Comparison of ENCODE assay signal across 9 mouse cellular contexts in the genomic region with DNA sequence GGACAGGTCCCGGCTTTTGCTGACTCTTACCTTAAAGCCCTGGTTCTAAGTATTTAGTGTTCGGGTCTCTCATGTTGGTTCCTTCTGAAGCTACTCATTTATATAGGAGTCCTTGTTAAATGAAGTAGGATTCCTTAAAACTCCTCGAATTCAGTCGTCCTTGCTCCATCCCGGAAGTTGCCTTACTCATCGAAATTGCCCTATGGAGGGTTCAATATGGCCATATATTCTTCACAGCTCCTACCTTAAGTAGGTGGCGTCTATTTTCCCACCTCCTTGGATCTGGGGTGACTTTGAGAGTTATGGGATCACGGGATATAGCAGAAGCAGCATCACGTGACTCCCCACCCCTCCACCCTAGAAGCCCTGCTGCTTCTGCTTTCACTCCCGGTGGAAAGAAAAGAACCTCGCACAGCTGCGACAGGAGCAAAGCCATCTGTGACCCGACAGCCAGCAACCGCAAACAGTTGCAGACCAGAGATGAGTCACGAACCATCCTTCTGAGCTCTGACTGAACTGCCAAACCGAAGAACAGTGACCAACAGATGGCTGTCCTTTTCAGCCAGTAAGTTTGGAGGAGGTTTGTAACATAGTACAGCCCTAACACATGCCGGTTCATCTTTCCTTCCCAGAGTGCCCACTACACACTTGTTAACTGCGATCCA. TPM values are rescaled to one million over a fixed set of nuclear protein-coding genes. Genes with fewer than 3 reads are reported as not detected.
DNase-seq lines count a peak whose midpoint lies in the region; ATAC-seq lines count a peak whose summit lies in the region.
"Had no signal": no experiment of that assay in that cellular context is flagged by ENCODE, and none has a peak within 500 bp of the region (broad histone marks: within the 10 kb centered on the region; RNA-seq: fewer than 3 reads in every experiment).

No protein-coding gene starts in this region.

- DNase-seq in 416B (ENCODE audit: low read depth), result peak; percentile 97
- peak; percentile 79 for DNase-seq in Muller cell, postnatal 12 days (ENCODE audit: inconsistent ontology term)
- peak; percentile 23 to 32 for DNase-seq in frontal cortex, postnatal 25 days (ENCODE audit: low spot score in 2 of 2)
- DNase-seq in layer of hippocampus, postnatal 14 days (ENCODE audit: low spot score in 2 of 2), result peak; percentile 40 to 63
- DNase-seq in lung, postnatal 10 days, result peak; percentile 84
- peak; percentile 60 for DNase-seq in right cerebral cortex, adult 2 months (ENCODE audit: low spot score in 2 of 2)

- H3K27ac ChIP-seq in hindbrain, embryonic 12.5 days, result no peak overlapping the region

- H3K9me3 ChIP-seq in hindbrain, embryonic 12.5 days (replicated peaks), result no peaks in the 10 kb centered on the region

- H3K36me3 ChIP-seq in hindbrain, embryonic 12.5 days, result no peaks in the 10 kb centered on the region

- H3K4me3 ChIP-seq in hindbrain, embryonic 12.5 days, result no peak overlapping the region
- H3K4me3 ChIP-seq: erythroblast, embryonic 14.5 days had no signal

- WGBS in hindbrain, embryonic 12.5 days, result 56% methylated on average over 18 of the region's 18 CpGs

- peaks cover 7% of the 10 kb centered on the region; the same call in 1 of the 2 replicates for H3K4me1 ChIP-seq in hindbrain, embryonic 12.5 days

- H3K27me3 ChIP-seq in hindbrain, embryonic 12.5 days, result no peaks in the 10 kb centered on the region

- no peak overlapping the region for H3K9ac ChIP-seq in hindbrain, embryonic 12.5 days

- H3K4me2 ChIP-seq in hindbrain, embryonic 12.5 days (replicated peaks), result no peak overlapping the region

- ATAC-seq in hindbrain, embryonic 12.5 days (ENCODE audit: low FRiP score), result peak; percentile 43
- ATAC-seq in erythroblast, adult 5-6 weeks (replicated peaks; ENCODE audit: low FRiP score, poor library complexity, severe bottlenecking), result no peak

RNA-seq across cellular contexts. Expression of a gene that starts 40.7 kb away (rescaled TPM):
- polyA plus RNA-seq in hindbrain, embryonic 12.5 days (2016; fragmentation: Nextera tagmentation; extraction: Ambion mirVana), result 0.33 TPM in 1 of 2 replicates, not detected in the other
- total RNA-seq in layer of hippocampus, postnatal 14 days (2021), result not detected
- total RNA-seq in erythroblast, adult 5-6 weeks (2015; ENCODE audit: low replicate concordance), result not detected in 2 replicates
- total RNA-seq in erythroblast, adult 5-6 weeks (2017; ENCODE audit: low replicate concordance), result 1.9 TPM in 1 of 2 replicates, not detected in the other
- polyA plus RNA-seq: erythroblast, embryonic 14.5 days had no signal

RNA-seq across cellular contexts. Expression of a gene that starts 46.7 kb away (rescaled TPM):
- 0.48 and 0.57 TPM in 2 replicates for polyA plus RNA-seq in hindbrain, embryonic 12.5 days (2016; fragmentation: Nextera tagmentation; extraction: Ambion mirVana)
- total RNA-seq in layer of hippocampus, postnatal 14 days (2021), result not detected
- not detected in 2 replicates for total RNA-seq in erythroblast, adult 5-6 weeks (2015; ENCODE audit: low replicate concordance)
- 2.9 TPM in 1 of 2 replicates, not detected in the other for total RNA-seq in erythroblast, adult 5-6 weeks (2017; ENCODE audit: low replicate concordance)

RNA-seq across cellular contexts. Expression of a gene that starts 52.4 kb away (rescaled TPM):
- polyA plus RNA-seq in hindbrain, embryonic 12.5 days (2016; fragmentation: Nextera tagmentation; extraction: Ambion mirVana), result not detected in 2 replicates
- not detected for total RNA-seq in layer of hippocampus, postnatal 14 days (2021)
- not detected in 2 replicates for total RNA-seq in erythroblast, adult 5-6 weeks (2015; ENCODE audit: low replicate concordance)
- total RNA-seq in erythroblast, adult 5-6 weeks (2017; ENCODE audit: low replicate concordance), result 1.4 TPM in 1 of 2 replicates, not detected in the other
- polyA plus RNA-seq: erythroblast, embryonic 14.5 days had no signal

RNA-seq across cellular contexts. Expression of a gene that starts 58.5 kb away (rescaled TPM):
- polyA plus RNA-seq in hindbrain, embryonic 12.5 days (2016; fragmentation: Nextera tagmentation; extraction: Ambion mirVana), result not detected in 2 replicates
- not detected for total RNA-seq in layer of hippocampus, postnatal 14 days (2021)
- 3.8 and 4.6 TPM in 2 replicates for total RNA-seq in erythroblast, adult 5-6 weeks (2015; ENCODE audit: low replicate concordance)
- total RNA-seq in erythroblast, adult 5-6 weeks (2017; ENCODE audit: low replicate concordance), result 2.4 and 6.8 TPM in 2 replicates
- polyA plus RNA-seq: erythroblast, embryonic 14.5 days had no signal

Comparison
In these comparisons a context has a peak if more than half of its experiments do, and no peak if none do; other contexts are left out.
1. DNase-seq: peak in every context shown above with its lines; median percentile 97 in 416B; 84 in lung, postnatal 10 days; 79 in Muller cell, postnatal 12 days; 60 in right cerebral cortex, adult 2 months; 52 in layer of hippocampus, postnatal 14 days; 28 in frontal cortex, postnatal 25 days.